Mouse (Mus musculus): ENCODE measurements around the gene Ankrd66.
"Not testable (repeated sequence)": the region's sequence is repeated elsewhere in the genome, so short reads cannot be mapped to it uniquely, and the experiment has no call there.

Ankrd66 gene

DNA sequence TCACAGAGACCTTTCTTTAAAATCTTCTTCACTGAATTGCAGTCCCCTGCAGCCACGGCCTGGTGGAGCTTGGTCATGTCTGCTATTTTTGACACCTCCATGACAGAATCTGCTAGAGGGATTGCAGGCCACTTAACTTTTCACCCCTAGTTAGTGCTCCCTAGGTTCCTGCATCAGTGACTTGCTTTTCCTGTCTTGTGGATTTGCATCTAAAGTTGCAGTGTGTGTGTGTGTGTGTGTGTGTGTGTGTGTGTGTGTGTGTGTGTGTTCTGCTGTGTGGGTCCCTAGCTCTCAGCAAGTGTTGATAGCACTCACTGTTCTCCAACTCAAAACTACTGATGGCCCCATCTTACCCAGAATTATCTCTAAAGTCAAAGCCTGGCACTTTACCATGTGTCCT, at the start of gene Ankrd66:
Ankrd66 (minus strand) TSS at position 101 of the 400 bp plus-strand sequence.
- DNase-seq, result no peak

- no peak for DNase-seq
Measured at GRCm38 (mm10) chr17:43592296-43593291, 49.2 kb upstream of the Ankrd66 start.

DNA sequence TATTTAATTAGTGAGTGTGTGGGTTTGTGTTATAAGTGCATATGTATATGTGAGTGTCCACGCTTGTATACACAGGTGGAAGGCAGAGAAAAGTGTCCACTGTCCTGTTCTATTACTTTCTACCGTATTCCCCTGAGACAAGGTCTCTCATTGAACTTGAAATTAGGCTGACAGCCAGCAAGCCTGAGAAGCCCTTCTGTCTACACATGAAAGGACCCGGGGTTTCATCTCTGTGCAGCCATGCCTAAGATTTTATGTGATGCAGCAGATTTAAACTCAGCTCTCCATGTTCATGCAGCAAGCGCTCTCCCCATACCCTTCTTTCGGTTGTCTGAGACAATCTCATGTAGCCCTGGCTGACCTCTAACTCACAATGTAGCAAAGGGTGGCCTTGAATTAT, 47.1 kb upstream of the Ankrd66 start:
- no peak for DNase-seq

DNA sequence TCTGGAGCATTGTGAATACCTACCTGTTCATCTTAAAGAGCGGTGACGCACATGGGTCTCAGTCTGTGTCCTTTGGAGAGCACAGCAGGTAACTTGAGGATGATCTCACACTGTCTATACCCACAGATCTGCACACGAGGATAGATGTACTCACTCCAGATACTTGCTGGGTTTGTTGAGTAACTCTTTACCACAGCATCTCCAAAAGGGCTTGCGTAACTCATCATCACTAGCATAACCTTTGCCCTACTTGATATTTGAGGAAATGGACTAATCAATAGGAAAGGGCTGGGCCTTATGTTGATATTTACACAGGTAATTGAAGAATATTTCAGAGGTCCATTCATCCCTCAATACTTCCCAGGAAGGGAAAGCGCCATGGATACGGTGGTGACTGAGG, 46.3 kb upstream of the Ankrd66 start:
- DNase-seq, result no peak

- no peak for DNase-seq
Measured at GRCm38 (mm10) chr17:43587278-43587677, 43.8 kb upstream of the Ankrd66 start.

DNA sequence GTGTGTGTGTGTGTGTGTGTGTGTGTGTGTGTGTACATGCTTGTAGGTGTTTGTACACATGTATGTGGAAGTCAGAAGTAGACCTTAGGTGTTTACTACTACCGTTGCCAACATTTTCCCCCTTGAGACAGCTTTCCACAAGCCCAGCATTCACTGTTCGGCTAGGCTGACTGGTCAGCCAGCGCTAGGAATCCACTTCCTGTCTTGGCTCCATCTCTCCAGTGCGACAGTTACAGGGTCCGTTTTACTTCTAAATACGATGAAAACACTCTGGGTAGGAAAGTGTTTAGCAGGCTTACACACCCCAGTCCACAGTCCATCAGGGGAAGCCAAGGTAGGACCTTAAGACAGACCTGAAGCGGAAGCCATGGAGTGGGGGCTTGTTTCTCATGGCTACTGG, 41.3 kb upstream of the Ankrd66 start:
- no peak for DNase-seq

DNA sequence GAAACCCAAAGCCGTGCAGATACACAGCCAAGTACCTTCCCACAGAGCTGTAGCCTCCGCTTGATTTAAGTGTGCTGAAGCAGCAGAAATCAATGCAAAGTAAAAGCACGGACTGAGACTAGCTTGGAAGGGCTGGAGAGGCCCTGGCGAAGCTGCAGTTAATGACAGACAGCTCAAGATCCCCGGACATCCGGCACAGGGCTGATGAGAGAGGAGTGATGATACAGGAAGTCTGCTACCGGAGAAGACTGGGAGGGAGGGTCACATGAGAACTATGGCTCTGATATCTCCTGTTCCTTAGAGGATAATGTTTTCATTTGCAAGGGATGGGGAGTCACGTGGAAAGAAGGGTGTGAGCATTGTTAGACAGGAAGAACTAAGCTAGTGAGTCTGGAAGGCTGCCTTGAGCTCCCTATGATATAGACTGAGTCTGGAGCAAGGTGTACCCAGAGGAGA, 37.6 kb upstream of the Ankrd66 start:
- DNase-seq, result no peak

GRCm38 (mm10) chr17:43580456-43580855, 37.0 kb upstream of the Ankrd66 start:
- DNase-seq, result no peak

DNA sequence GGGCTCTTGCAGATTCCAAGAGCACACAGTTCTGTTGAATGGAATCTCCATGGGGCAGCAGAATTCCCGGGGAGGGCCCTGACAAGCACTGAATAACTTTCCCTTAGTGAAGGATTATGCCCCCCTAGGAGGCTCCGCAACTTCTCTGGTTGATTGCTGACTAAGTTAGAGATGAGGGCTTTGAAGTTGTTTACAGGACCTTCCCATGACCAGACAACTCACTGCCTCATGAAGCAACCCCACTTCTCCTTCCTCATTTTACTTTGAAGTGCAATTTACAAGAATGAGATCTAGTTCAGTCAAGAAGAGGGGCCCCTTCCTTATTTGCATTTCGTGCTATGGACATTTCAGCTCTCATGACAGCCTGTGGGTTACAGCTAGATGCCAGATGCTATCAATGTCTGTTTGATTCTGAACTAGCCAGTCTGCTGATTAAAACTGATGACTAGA, 30.2 kb upstream of the Ankrd66 start:
- no peak for DNase-seq

- no peak for DNase-seq
Measured at GRCm38 (mm10) chr17:43569287-43569686, 25.8 kb upstream of the Ankrd66 start.

DNA sequence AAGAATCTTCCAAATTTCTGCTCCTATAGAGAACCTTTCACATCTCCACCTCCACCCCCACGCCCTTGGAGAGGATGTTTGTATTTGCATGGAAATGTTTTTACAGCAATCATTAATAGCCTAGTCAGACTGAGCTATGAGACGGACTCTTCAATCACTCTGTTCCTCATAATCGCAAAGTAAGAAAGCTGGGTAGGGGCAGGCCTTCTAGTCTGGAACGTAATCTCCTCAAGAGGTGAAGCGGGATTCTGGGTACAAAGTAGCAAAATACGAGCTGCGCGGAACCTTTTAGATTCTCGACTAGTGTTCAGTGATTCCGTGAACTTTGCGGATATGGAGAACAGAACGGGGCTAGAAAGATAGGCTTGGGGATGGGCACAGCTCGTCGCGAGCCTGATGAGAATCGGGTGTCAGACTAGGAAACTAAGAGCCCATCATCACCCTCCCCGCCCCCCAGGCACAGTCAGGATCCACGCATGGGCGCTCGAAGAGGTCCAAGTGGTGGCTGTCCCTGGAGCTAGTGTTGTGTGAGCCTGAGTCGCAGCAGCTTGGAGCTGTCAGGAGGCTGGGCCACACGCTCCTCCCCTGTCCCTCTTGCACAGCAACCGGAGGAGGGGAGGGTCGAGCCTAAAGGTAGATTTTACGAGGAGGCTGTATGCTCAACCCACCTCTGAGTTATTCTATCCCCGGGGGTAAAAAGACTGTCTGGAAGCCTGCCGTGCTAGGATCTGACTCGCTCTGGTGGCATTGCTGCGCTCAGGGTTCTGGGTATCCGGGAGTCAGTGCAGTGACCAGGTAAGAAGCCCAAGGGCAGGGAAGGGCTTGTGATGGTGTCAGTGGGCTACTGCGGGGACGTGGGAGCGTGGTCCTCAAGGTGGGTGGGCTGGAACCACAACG, 24.8 kb upstream of the Ankrd66 start, which contains the start of gene Pla2g7:
Pla2g7 (plus strand) TSS at position 107 of the 897 bp plus-strand sequence.
- peak; percentile 9 for DNase-seq

GRCm38 (mm10) chr17:43567593-43567991, 24.2 kb upstream of the Ankrd66 start:
- no peak for DNase-seq

DNA sequence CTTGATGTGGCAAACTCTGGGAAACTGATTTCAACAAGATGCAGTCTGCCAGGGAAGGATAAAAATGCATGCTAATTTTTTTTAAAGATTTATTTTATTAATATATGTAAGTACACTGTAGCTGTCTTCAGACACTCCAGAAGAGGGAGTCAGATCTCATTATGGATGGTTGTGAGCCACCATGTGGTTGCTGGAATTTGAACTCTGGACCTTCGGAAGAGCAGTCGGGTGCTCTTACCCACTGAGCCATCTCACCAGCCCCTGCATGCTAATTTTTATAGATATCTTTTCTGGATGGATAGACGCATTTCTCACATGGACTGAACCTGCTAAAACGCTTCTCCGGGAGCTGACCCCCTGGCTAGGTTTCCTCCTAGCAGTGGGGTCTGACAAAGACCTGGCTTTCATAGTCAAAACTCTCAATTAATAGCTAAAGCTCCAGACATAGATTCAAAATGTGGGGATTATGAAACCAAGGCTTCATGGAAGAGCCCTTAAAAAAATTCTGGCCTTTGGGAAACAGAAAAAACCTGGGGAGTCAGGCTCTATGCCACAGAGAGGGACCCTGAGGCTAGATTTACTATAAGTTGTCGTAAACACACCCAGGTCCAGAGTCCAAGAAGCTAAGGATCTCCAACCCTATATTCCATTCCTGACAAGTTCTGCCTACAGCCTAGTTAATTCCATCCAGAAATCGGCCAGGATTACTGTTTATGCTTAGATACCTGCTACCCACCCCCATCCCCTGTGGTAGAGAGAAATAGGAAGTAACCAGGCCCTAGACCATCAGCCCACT, 20.0 kb upstream of the Ankrd66 start:
- no peak for DNase-seq

DNA sequence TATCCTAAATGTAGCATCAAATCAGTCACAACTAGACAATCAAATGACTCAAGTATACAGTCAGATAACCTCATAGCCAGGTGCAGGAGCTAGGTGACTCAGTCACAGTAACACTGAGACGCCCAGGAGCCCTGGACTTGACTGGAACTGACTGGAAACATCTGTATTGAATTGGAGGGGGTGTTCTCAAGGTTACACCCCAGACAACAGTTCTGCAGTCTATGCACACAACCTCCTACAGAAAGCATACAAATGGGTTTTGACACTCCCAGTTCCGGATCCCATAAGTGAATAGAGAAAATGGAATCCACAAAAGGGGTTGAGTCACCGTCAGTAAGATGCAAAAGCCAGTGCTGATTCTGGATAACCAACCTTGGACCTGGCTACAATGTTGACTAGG, 15.2 kb upstream of the Ankrd66 start:
- DNase-seq, result no peak

DNA sequence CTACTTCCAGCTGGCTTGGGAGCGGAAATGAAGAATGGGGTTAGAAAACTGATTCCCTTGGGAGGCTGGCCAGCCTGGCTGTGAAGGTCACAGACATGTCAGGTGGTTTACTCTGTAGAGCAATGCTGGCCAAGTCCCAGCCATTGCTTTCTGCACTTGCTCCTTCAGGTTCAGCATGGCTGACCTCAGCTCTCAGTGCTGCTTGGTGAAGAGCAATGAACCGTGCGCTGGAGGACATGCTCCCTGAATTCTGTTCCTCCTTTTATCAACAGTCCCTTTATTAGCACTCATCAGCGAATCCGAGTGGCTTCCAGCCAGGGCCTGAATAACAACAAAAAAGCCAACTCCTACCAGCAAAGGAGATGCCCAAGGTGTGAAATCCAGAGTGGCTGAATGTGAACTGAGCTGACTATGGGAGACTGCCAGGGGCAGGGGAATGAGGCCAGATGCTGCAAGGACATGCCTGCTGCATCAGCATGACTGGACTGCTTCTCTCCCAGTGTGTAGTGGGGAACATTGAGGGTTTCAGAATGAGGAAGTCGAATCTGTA, 14.2 kb upstream of the Ankrd66 start:
- no peak for DNase-seq

DNA sequence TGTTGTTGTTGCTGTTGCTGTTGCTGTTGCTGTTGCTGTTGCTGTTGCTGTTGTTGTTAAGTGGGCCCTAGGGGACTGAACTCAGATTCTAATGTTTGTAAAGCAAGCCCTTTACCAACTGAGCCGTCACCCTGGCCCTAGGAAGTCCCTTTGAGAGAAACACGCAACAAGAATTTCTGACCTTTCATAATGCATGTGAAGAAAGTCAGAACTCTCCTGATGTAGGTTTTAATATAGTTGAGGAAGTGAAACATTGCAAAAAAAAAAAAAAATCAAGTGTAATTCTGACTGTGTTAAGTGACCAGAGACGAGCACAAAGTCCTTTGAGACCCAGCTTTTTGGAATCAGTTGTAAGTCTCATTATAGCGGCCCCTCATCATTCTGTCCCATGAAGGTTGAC, 13.7 kb upstream of the Ankrd66 start:
- DNase-seq, result no peak

- DNase-seq, result no peak
Measured at GRCm38 (mm10) chr17:43554516-43555403, 11.3 kb upstream of the Ankrd66 start.

GRCm38 (mm10) chr17:43551122-43551630, 7.7 kb upstream of the Ankrd66 start:
- no peak for DNase-seq

DNA sequence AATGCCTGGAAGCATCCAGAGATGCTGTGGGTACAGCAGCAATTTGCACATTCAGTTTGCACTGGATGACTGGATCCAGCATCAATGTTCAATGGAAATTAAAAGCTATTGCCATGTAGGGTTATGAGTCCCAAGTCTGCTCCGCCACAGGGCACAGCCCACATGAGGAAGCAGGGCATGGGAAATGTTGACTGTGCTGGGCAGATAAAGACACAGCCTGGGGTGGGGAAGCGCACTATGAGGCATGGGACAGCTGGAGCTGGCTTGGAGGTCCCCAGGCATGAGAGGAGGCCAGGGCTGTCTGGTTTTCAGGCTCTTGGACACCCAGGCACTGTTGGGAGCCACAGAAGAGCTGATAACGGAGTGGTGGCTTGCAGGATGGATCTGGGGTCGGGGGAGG, 601 bp upstream of the Ankrd66 start:
- DNase-seq, result no peak

- no peak for DNase-seq
Measured at GRCm38 (mm10) chr17:43538767-43539166, 4.7 kb downstream of the Ankrd66 start.

DNA sequence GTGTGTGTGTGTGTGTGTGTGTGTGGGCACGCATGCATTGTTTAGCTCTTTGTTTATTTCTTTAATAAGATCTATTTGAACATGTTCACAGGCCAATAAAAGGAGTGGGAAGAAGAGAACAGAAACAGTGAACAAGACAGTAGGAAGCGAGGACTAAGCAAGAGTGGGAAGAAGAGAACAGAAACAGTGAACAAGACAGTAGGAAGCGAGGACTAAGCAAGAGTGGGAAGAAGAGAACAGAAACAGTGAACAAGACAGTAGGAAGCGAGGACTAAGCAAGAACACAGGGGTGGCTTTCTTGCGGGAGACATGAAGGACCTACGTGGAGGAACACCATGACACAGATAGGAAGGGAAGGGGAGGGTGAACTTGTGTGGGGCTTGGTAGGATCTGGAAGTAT, 6.6 kb downstream of the Ankrd66 start:
- not testable (repeated sequence) for DNase-seq
